Mouse (Mus musculus): ENCODE data around the gene Src.
A peak's percentile ranks its signal among the peaks of the same experiment; 100 is the strongest.

The Src gene

GRCm38 (mm10) chr2:157412497-157412896, 5.7 kb upstream of the Src start:
- DNase-seq (ENCODE audit: low spot score in 2 of 2), result no peak

GRCm38 (mm10) chr2:157417229-157417628, 1.0 kb upstream of the Src start:
- DNase-seq (ENCODE audit: low spot score in 2 of 2), result no peak

- DNase-seq (ENCODE audit: low spot score in 2 of 2), result no peak
Observed at GRCm38 (mm10) chr2:157418609-157419071, 396 bp downstream of the Src start.

- no peak for DNase-seq (ENCODE audit: low spot score in 2 of 2)
Observed at GRCm38 (mm10) chr2:157419506-157419905, 1.3 kb downstream of the Src start.

- no peak for DNase-seq (ENCODE audit: low spot score in 2 of 2)
Observed at GRCm38 (mm10) chr2:157420404-157420803, 2.2 kb downstream of the Src start.

- DNase-seq (ENCODE audit: low spot score in 2 of 2), result no peak
Observed at GRCm38 (mm10) chr2:157422062-157422655, 3.9 kb downstream of the Src start.

GRCm38 (mm10) chr2:157422854-157423705, 4.8 kb downstream of the Src start:
- DNase-seq (ENCODE audit: low spot score in 2 of 2), result no peak

- DNase-seq (ENCODE audit: low spot score in 2 of 2), result no peak
Observed at GRCm38 (mm10) chr2:157423706-157424125, 5.5 kb downstream of the Src start.

GRCm38 (mm10) chr2:157424126-157424903, 6.1 kb downstream of the Src start:
- DNase-seq (ENCODE audit: low spot score in 2 of 2), result peak in 1 of 2 experiments; percentile 43

GRCm38 (mm10) chr2:157424904-157425642, 6.8 kb downstream of the Src start:
- no peak for DNase-seq (ENCODE audit: low spot score in 2 of 2)

GRCm38 (mm10) chr2:157425643-157425988, 7.4 kb downstream of the Src start:
- DNase-seq (ENCODE audit: low spot score in 2 of 2), result no peak

- DNase-seq (ENCODE audit: low spot score in 2 of 2), result no peak
Observed at GRCm38 (mm10) chr2:157426171-157426570, 7.9 kb downstream of the Src start.

GRCm38 (mm10) chr2:157427164-157427563, 8.9 kb downstream of the Src start:
- DNase-seq (ENCODE audit: low spot score in 2 of 2), result no peak

GRCm38 (mm10) chr2:157428351-157429139, 10.3 kb downstream of the Src start:
- DNase-seq (ENCODE audit: low spot score in 2 of 2), result no peak

GRCm38 (mm10) chr2:157429735-157430134, 11.5 kb downstream of the Src start:
- DNase-seq (ENCODE audit: low spot score in 2 of 2), result no peak

- no peak for DNase-seq (ENCODE audit: low spot score in 2 of 2)
Observed at GRCm38 (mm10) chr2:157430667-157431429, 12.6 kb downstream of the Src start.

GRCm38 (mm10) chr2:157431912-157432311, 13.7 kb downstream of the Src start:
- no peak for DNase-seq (ENCODE audit: low spot score in 2 of 2)

GRCm38 (mm10) chr2:157432476-157432875, 14.2 kb downstream of the Src start:
- DNase-seq (ENCODE audit: low spot score in 2 of 2), result no peak

GRCm38 (mm10) chr2:157434041-157434440, 15.8 kb downstream of the Src start:
- no peak for DNase-seq (ENCODE audit: low spot score in 2 of 2)

- DNase-seq (ENCODE audit: low spot score in 2 of 2), result no peak
Observed at GRCm38 (mm10) chr2:157434497-157434896, 16.3 kb downstream of the Src start.

Data from spleen, postnatal 10 days (tissue).